Mouse (Mus musculus) forebrain, embryonic 14.5 days (tissue): ENCODE results near the gene Raly. TPM values are rescaled to one million over a fixed set of nuclear protein-coding genes. Genes with fewer than 3 reads are reported as not detected.

Source experiments
- ATAC-seq: fragments of 200-750 bp; cut with Nextera tagmentation; 2 replicates; pipeline ENCODE4 v1.8.0; 2017; ENCODE audit warnings: mild to moderate bottlenecking, moderate library complexity
- DNase-seq: peaks from one replicate; pipeline ENCODE4 v3.0.0-alpha.2; 2015; ENCODE audit warnings: low spot score
- H3K27ac ChIP-seq: fragments of 300-500 bp; sonication (generic); 2 replicates; pipeline ENCODE4 v1.5.1; 2014; ENCODE audit warnings: low read depth, mild to moderate bottlenecking, control low read depth, low read length, moderate library complexity
- H3K27me3 ChIP-seq: fragments of 300-500 bp; sonication (generic); replicated peaks from 2 replicates; pipeline ENCODE4 v1.6.1; 2014; ENCODE audit warnings: low read length, control low read depth, mixed read lengths; ENCODE audit not compliant: control insufficient read depth, insufficient read depth
- H3K36me3 ChIP-seq: fragments of 300-500 bp; sonication (generic); 2 replicates; pipeline ENCODE4 v1.6.1; 2014; ENCODE audit warnings: low read length, control low read depth; ENCODE audit not compliant: control insufficient read depth, insufficient read depth
- H3K4me1 ChIP-seq: fragments of 300-500 bp; sonication (generic); 2 replicates; pipeline ENCODE4 v1.6.1; 2014; ENCODE audit warnings: antibody characterized with exemption, low read length, control low read depth; ENCODE audit not compliant: control insufficient read depth, insufficient read depth
- H3K4me2 ChIP-seq: fragments of 300-500 bp; sonication (generic); 2 replicates; pipeline ENCODE4 v1.6.1; 2014; ENCODE audit warnings: mild to moderate bottlenecking, control low read depth, low read length
- H3K4me3 ChIP-seq: fragments of 300-500 bp; sonication (generic); 2 replicates; pipeline ENCODE4 v1.5.1; 2014; ENCODE audit warnings: low read depth, low read length, control low read depth
- H3K9ac ChIP-seq: fragments of 300-500 bp; sonication (generic); 2 replicates; pipeline ENCODE4 v1.6.1; 2014; ENCODE audit warnings: mild to moderate bottlenecking, low read length, control low read depth, moderate library complexity
- H3K9me3 ChIP-seq: fragments of 300-500 bp; sonication (generic); replicated peaks from 2 replicates; pipeline ENCODE4 v1.6.1; 2016; ENCODE audit warnings: low read length, control low read depth, mixed read lengths; ENCODE audit not compliant: control insufficient read depth
- WGBS: fragments of 180-500 bp; shearing (Covaris S2); extraction: QIAGEN DNeasy Blood & Tissue Kit; methylation state at CpG from one replicate; pipeline ENCODE4 v1.1.7; 2014; 5-methylcytosine and 5-hydroxymethylcytosine counted together
- polyA plus RNA-seq: library from polyadenylated mRNA; unstranded; fragments of >200 nt; fragmentation: Nextera tagmentation; extraction: Ambion mirVana; gene quantifications from 2 replicates; pipeline ENCODE4 v1.2.1, GENCODE M21; 2014

Raly gene
- 109 and 116 TPM in 2 replicates for polyA plus RNA-seq

DNA sequence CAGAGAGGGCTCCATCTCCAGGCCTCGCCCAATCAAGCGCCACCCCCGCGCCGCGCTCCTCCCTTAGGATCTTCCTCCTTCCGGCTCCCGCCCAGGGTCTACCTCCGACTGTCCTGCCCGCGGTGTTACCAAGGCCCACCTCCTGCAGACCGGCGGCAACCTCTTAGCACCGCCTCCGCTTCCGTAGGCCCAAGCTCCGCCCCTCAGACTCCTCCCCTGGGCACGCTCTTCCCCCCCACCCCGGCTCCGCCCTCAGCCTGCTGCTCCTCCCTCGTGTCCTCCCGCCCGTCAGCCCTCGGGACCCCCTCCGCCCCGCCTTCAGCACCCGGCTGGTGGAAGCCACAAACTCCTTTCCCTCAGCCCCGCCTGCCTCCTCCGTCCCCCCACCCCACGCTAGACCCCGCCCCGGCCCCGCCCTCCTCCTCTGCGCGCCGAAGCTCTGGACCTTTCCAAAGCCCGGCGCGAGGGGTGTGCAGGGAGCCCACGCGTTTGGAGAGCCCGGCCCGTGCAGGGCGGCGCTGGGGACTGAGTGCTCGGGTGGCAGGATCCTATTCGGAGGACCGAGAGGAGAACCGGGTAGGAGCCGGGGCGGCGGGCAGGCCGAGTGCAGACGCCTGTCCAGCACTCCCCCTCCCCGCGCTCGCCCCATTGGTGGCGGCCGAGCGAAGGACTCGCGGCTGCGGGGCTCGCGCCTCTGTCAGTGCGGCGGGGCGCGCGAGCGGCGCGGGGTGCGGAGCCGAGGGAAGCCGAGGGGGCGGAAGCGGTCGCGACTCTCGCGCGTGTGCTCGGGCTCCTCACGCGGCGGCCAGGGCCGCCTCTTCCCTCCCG is at the start of gene Raly, which contains the start of gene a:
Raly (plus strand) TSS at position 441 of the 828 bp plus-strand sequence.
a (plus strand) TSS at position 747 of the 828 bp plus-strand sequence.
- under 1% methylated on average over 82 of the region's 89 CpGs for WGBS
- Histone ChIP-seq H3K36me3 (peaks cover 4% of the 10 kb centered on the region; the same call in 1 of the 2 replicates), H3K4me3 (peak within 1 kb of the TSS; percentile 98), H3K4me2 (peak within 1 kb of the TSS; percentile 88), H3K4me1 (peaks cover 21% of the 10 kb centered on the region), H3K9ac (peak within 1 kb of the TSS; percentile 93), H3K27ac (peak within 1 kb of the TSS; percentile 98), H3K27me3 (no peaks in the 10 kb centered on the region), H3K9me3 (no peaks in the 10 kb centered on the region)
- ATAC-seq (peak; percentile 96), DNase-seq (peak; percentile 98)

DNA sequence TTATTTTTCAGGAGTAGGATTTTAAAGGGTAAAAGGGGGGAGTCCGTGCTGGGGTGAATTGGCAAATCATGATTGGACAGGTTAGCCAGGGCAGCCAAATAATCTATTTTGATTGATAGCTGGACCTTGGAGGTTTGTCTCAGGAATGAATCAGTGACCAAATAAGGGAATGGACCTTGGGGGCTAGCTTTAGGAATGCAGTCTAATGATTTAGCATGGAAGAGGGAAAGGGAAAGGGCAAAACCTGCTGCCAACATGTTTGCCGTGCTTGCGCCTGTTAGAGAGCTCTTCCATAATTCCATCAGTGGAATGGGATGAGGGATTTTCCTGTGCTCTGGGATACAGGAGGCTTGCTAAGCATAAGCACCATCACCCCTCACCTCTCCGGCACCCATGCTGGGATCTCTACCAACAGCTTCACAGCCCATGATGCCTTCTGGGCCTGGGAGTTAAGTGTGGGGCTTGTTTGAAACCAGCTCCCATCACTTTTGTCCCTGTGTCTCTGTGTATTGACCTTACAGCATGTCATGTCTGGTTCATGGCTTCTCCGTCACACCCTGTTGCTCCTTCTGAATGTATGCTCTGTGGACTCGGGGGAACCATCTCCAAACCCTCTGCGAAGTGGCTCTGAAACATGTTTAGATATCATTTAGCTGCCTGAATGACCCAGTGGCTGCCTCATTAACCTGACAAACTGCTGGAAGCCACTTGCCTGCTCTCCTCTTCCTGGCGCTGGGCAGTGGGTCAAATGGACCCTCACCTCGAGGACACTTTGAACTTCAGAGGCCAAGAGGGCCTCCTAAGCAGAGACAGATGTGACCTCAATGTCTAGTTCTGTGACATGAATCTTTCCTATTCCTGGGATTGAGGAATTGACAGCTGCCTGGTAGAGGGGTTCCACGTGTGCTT is 47.7 kb upstream of the Raly start:
- Histone ChIP-seq H3K27ac (no peak overlapping the region), H3K4me2 (no peak overlapping the region), H3K27me3 (no peaks in the 10 kb centered on the region), H3K36me3 (no peaks in the 10 kb centered on the region), H3K9me3 (no peaks in the 10 kb centered on the region), H3K9ac (no peak overlapping the region), H3K4me1 (no peaks in the 10 kb centered on the region), H3K4me3 (no peak overlapping the region)
- no peak for ATAC-seq
- no peak for DNase-seq
- 86% methylated on average over 10 of the region's 10 CpGs for WGBS

DNA sequence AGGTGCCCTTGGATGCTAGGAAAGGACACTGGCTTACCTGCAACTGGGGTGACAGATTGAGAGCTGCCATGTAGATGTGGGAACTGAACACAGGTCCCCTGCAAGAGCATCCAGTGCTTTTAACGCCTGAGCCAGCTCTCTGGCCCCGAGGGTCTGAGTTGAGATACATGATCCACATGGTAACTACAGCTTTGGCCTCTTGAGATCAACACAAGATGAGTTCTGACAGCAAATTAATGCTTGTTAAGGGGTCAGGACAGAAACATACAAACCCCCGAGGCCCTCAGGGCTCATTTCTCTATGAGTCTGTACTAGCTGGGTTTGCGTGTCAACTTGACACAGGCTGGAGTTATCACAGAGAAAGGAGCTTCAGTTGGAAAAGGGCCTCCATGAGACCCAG is 47.0 kb upstream of the Raly start:
- Histone ChIP-seq H3K27ac (no peak overlapping the region), H3K36me3 (no peaks in the 10 kb centered on the region), H3K27me3 (no peaks in the 10 kb centered on the region), H3K4me1 (peaks cover 2% of the 10 kb centered on the region), H3K9me3 (no peaks in the 10 kb centered on the region), H3K4me3 (no peak overlapping the region), H3K9ac (no peak overlapping the region), H3K4me2 (no peak overlapping the region)
- WGBS, result 88% methylated on average over 4 of the region's 4 CpGs
- DNase-seq (no peak), ATAC-seq (no peak)

DNA sequence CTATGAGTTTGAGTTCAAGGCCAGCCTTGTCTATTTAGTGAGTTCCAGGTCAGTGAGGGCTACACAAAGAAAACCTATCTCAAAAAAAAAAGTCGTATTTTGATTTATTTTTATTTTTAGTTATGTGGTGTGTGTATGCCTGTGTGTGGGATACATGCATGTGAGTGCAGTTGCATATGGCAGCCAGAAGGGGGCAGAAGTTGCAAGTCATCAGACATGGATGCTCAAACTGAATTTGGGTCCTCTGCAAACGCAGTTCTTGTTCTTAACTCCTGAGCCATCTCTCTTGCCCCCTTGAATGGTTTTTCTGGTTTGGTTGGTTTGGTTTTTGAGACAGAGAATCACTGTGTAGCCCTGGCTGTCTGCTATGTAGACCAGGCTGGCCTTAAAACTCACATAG is 42.5 kb upstream of the Raly start:
- Histone ChIP-seq H3K9ac (no peak overlapping the region), H3K4me1 (peaks cover 15% of the 10 kb centered on the region), H3K4me2 (no peak overlapping the region), H3K36me3 (no peaks in the 10 kb centered on the region), H3K27ac (peak overlapping the region; percentile 81; the same call in 1 of the 2 replicates), H3K27me3 (no peaks in the 10 kb centered on the region), H3K9me3 (no peaks in the 10 kb centered on the region), H3K4me3 (no peak overlapping the region)
- WGBS, result 77% methylated on average over 2 of the region's 2 CpGs
- DNase-seq (no peak), ATAC-seq (no peak)

DNA sequence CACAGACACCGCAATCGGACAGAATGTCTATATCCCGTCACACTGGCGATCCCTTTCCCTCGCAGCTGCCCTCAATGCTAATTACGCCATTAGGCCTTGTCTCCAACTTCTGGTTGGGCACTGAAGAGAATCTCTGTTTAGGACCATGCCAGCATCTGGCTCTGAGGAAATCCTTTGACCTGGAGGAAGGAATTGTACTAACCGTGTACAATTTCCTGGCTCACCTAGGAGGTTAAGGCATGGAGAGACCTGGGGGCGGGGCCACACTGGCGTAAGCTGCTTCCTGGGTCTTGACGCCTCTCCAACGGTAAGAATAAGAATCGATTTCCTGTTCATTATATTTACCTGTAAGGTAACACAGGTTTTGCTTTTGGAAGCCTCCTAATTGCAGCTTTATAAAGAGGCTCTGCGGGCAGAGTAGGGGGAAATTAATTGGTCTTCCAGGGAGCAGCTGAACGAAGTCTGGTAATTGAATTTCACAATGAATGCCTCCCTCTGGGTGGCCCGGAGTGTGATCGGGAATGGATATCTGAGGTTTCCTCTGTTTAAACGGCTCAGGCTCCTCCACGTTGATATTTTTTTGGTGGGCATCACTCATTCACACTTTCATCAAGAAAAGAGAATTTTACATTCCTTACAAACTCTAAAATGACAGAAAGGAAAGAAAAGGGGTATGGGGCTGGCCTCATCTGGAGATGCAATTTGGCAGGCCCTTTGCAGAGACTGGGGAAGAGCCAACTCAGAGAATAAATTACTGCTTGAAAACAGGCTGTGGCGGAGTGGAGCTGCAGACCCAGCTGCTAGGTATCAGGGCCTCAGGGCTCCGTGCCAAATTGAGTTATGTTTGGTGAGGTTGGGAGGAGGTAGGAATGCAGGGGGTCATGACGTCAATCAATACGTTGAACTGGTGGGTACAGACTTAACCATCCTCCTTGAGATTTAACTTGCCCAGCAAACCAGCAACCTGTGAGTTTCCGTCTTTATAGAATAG is 41.6 kb upstream of the Raly start:
- Histone ChIP-seq H3K9me3 (no peaks in the 10 kb centered on the region), H3K36me3 (no peaks in the 10 kb centered on the region), H3K27ac (peak overlapping the region; percentile 81), H3K4me3 (no peak overlapping the region), H3K4me2 (peak overlapping the region; percentile 30), H3K9ac (no peak overlapping the region), H3K27me3 (no peaks in the 10 kb centered on the region), H3K4me1 (peaks cover 15% of the 10 kb centered on the region)
- WGBS, result 10% methylated on average over 23 of the region's 23 CpGs
- ATAC-seq, result peak; percentile 92
- DNase-seq, result peak; percentile 95

DNA sequence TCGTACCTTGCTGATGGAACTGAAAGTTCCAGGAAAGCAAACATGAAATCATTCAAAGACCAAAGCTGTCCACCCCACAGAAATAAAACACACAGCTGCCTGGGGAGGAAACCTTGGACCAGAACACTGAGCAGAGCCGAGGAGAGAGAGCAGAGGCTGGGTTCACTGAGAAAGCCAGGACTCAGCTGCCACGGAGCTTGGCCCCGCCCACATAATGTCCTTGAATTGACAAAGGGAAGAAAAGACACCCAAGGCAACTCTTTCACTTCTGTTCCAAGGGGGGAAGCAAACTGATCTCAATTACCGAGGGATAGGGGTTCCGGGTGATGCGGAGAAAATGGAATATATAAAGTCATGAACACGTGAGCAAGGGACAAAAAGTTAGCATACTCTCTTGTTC is 39.0 kb upstream of the Raly start:
- Histone ChIP-seq H3K9me3 (no peaks in the 10 kb centered on the region), H3K27ac (no peak overlapping the region), H3K4me1 (peaks cover 15% of the 10 kb centered on the region), H3K36me3 (no peaks in the 10 kb centered on the region), H3K4me3 (no peak overlapping the region), H3K9ac (no peak overlapping the region), H3K4me2 (no peak overlapping the region), H3K27me3 (no peaks in the 10 kb centered on the region)
- 43% methylated on average over 8 of the region's 8 CpGs for WGBS
- ATAC-seq (no peak), DNase-seq (peak; percentile 36)

DNA sequence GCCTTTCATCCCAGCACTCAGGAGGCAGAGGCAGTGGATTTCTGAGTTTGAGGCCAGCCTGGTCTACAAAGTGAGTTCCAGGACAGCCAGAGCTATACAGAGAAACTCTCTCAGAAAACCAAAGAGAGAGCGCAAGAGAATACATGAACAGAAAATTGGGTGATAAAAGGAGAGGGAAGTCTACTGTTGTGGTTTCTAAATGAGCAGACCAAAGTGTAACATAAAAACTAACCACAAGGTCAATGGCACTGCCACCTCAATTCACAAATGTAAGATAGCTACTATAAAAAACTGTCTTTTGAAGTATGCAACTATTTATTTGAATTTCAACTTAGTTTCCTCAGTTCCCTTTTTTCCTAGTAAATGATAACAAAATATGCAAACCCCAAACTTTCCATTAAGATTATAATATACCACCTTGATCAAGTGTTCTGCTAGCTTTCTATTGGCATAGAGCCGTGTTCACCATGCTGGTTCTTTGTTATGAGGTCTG is 36.8 kb upstream of the Raly start:
- no peak for DNase-seq
- H3K4me1 ChIP-seq, result peaks cover 12% of the 10 kb centered on the region
- H3K4me3 ChIP-seq, result no peak overlapping the region
- no peaks in the 10 kb centered on the region for H3K27me3 ChIP-seq
- H3K9ac ChIP-seq, result no peak overlapping the region
- H3K4me2 ChIP-seq, result no peak overlapping the region
- no peak for ATAC-seq
- no peak overlapping the region for H3K27ac ChIP-seq
- no peaks in the 10 kb centered on the region for H3K9me3 ChIP-seq
- 80% methylated on average over 2 of the region's 2 CpGs for WGBS
- H3K36me3 ChIP-seq, result no peaks in the 10 kb centered on the region

DNA sequence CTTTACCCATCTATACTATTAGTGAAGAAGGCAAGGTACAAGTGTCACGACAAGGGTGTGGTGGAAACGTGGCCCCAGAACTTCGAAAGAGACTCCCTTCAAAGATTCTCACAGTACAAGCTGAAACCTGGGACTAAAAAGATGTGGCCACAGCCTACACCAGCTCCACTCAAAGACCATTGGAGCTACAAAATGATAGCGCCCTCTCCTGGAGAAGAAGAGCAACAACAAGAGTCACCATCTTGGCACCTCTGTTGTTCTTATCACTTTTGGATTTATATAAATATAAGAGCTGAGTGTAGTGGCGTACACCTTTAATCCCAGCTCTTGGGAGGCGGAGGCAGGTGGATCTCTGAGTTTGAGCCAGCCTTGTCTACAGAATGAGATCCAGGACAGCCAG is 35.1 kb upstream of the Raly start:
- H3K27me3 ChIP-seq, result no peaks in the 10 kb centered on the region
- H3K4me3 ChIP-seq, result no peak overlapping the region
- WGBS, result 60% methylated on average over 6 of the region's 6 CpGs
- no peaks in the 10 kb centered on the region for H3K36me3 ChIP-seq
- no peak overlapping the region for H3K9ac ChIP-seq
- no peaks in the 10 kb centered on the region for H3K9me3 ChIP-seq
- H3K27ac ChIP-seq, result no peak overlapping the region
- H3K4me2 ChIP-seq, result no peak overlapping the region
- DNase-seq (no peak), ATAC-seq (no peak)
- peaks cover 4% of the 10 kb centered on the region; the same call in 1 of the 2 replicates for H3K4me1 ChIP-seq
